Mouse (Mus musculus) liver (tissue): ENCODE results near the gene Serpina1a.
"Not testable (repeated sequence)": the region's sequence is repeated elsewhere in the genome, so short reads cannot be mapped to it uniquely, and the experiment has no call there.

Experiments
- DNase-seq: peaks from one replicate; pipeline ENCODE4 v3.0.0-alpha.2; 2020; ENCODE audit warnings: mixed read lengths

The Serpina1a gene

DNA sequence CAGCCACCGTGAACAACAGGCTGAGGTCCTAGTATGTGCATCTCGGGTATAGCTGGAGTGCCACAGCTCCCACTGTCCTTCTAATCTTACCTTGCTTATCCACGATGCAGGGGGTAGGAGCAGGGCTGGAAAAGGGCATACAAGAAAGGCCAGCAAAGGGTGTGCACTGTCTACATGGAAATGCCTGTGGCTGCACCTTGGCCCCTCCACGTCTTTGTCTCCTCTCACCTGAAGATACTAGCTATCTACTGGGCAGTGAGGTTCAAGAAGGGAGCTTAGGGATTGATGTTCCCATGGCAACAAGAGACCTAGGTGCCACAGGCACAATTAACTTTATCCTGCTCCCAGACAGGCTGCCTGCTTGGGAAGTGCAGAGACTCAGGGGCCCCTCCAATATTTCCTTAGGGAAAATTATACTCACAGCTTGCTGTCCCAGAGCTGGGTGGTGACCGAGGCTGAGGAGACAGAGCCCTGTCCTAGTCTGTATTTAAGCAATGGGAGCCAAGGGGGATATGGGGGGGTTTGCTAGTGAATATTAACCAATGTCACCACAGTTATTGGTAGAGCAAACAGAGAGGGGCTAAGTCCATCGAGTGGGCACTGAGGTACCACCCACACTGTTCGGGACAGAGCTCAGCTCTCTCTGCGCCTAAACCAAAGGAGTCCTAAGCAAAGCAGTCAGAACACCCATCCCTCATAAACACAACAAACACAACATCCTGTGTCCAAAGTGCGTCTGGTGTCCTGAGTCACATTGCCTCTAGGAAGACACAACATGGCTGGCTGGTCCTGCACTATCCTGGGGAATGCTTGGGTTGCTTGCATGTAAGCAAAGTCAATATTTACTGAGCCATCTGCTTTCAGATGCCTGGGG, at the start of gene Serpina1a:
Gene Serpina1a (minus strand): TSS at position 462 of the 874 bp plus-strand sequence.
- DNase-seq = not testable (repeated sequence)

GRCm38 (mm10) chr12:103909181-103909580, 45.8 kb upstream of the Serpina1a start:
- DNase-seq = not testable (repeated sequence)

GRCm38 (mm10) chr12:103907746-103908145, 44.4 kb upstream of the Serpina1a start:
- not testable (repeated sequence) for DNase-seq

- DNase-seq = not testable (repeated sequence)
Measured at GRCm38 (mm10) chr12:103904837-103905340, 41.5 kb upstream of the Serpina1a start, which contains the start of gene Serpina1c. Gene Serpina1c (minus strand): TSS chr12:103904887.

GRCm38 (mm10) chr12:103901929-103902328, 38.6 kb upstream of the Serpina1a start:
- not testable (repeated sequence) for DNase-seq

DNA sequence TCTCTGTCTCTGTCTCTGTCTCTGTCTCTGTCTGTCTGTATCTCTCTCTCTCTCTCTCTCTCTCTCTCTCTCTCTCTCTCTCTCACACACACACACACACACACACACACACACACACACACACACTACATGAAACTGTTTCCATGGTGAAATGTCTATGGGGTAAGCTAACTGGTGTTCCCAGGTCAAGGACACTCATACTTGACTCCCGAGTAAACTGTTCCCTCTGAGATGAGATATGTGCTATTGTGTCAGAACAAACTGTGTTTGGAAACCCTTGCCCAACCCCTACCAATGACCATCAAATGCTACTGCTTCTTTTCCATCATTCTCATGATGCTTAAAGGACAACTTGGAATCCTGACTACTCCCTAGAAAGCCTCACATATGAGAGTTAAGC, 3.5 kb upstream of the Serpina1a start:
- DNase-seq = not testable (repeated sequence)

- no peak for DNase-seq
Measured at GRCm38 (mm10) chr12:103860976-103861375, 2.4 kb downstream of the Serpina1a start.

GRCm38 (mm10) chr12:103860571-103860970, 2.8 kb downstream of the Serpina1a start:
- DNase-seq = not testable (repeated sequence)

DNA sequence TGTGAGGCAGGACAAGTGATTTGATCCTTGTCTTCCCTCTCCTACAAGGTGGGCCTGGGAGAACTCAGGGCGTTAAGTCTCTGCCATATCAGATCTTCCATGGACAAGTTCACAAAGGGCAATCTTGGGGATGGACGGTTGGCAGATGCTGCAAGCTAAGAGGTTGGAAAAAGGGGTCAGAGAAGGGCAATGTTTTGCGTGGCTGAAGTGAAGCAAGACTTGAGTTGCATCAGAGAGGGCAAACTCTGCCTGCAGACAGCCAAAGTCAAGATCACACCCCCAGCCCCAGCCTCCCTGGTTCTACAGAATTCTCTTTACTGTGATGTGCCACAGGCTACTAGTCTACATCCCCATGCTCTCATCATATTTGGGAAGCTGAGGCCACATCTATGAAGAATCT, 3.8 kb downstream of the Serpina1a start:
- not testable (repeated sequence) for DNase-seq

DNA sequence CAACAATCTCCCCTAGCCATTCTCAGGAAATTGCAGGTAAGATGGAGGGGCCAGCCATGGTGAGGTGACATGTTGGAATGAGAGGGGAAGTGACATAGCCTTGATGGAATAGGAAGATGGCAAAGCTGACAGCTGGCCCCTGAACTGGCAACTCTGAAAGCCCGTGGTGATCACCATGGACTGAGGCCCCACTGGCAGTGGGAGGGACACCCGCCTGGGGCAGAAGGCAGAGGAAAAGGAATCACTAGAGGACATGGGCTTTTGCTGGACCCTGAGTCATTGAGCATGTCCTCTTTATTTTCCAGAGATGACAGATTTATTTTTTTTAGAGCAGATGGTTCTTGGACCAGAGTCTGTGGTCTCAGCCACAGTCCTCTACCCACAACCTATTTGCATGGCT, 10.3 kb downstream of the Serpina1a start:
- DNase-seq = not testable (repeated sequence)

DNA sequence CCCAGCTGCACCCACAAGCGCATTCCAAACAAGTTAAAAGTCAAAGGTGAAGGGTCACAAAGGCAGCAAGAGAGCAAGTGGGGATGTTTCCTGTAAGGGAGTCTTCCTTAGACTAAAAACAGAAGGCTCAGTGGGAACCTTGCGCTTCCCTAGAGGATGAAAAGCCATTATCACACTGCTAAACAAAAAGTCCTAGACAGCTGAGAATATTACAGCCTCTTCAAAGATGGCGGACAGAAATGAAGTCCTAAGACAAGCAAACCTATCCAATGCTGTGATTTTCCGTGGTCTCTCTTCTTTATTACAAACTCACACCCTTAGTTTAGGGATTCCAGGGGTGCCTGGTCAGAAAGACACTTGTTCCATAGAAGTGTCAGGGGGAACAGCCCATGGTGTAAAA, 33.1 kb downstream of the Serpina1a start, which contains the start of gene Serpina1b:
Gene Serpina1b (minus strand): TSS at position 101 of the 400 bp plus-strand sequence.
- not testable (repeated sequence) for DNase-seq

DNA sequence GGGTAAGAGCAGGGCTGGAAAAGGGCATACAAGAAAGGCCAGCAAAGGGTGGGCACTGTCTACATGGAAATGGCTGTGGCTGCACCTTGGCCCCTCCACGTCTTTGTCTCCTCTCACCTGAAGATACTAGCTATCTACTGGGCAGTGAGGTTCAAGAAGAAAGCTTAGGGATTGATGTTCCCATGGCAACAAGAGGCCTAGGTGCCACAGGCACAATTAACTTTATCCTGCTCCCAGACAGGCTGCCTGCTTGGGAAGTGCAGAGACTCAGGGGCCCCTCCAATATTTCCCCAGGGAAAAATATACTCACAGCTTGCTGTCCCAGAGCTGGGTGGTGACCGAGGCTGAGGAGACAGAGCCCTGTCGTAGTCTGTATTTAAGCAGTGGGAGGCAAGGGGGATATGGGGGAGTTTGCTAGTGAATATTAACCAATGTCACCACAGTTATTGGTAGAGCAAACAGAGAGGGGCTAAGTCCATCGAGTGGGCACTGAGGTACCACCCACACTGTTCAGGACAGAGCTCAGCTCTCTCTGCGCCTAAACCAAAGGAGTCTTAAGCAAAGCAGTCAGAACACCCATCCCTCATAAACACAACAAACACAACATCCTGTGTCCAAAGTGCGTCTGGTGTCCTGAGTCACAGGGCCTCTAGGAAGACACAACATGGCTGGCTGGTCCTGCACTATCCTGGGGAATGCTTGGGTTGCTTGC, 35.5 kb downstream of the Serpina1a start:
- not testable (repeated sequence) for DNase-seq

DNA sequence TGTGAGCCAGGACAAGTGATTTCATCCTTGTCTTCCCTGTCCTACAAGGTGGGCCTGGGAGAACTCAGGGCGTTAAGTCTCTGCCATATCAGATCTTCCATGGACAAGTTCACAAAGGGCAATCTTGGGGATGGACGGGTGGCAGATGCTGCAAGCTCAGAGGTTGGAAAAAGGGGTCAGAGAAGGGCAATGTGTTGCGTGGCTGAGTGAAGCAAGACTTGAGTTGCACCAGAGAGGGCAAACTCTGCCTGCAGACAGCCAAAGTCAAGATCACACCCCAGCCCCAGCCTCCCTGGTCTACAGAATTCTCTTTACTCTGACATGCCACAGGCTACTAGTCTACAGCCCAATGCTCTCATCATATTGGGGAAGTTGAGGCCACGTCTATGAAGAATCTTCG, 39.5 kb downstream of the Serpina1a start:
- DNase-seq = not testable (repeated sequence)
